Mouse (Mus musculus): ENCODE data around the gene Rarres2. TPM values are rescaled to one million over a fixed set of nuclear protein-coding genes. Genes with fewer than 3 reads are reported as not detected.

Gene Rarres2
- total RNA-seq, 2 experiments from 2014 or later = not detected

- peak; percentile 48; the same call in 1 of the 2 replicates for ATAC-seq (replicated peaks; ENCODE audit: poor library complexity, severe bottlenecking)
Measured at GRCm38 (mm10) chr6:48582037-48582436, 9.4 kb upstream of the Rarres2 start.

- ATAC-seq (replicated peaks; ENCODE audit: poor library complexity, severe bottlenecking) = no peak
Measured at GRCm38 (mm10) chr6:48581257-48581656, 8.7 kb upstream of the Rarres2 start.

- peak; percentile 85 for ATAC-seq (replicated peaks; ENCODE audit: poor library complexity, severe bottlenecking)
Measured at GRCm38 (mm10) chr6:48579215-48579648, 6.6 kb upstream of the Rarres2 start.

GRCm38 (mm10) chr6:48578736-48579135 is 6.1 kb upstream of the Rarres2 start:
- no peak for ATAC-seq (replicated peaks; ENCODE audit: poor library complexity, severe bottlenecking)

GRCm38 (mm10) chr6:48573981-48574380 is 1.4 kb upstream of the Rarres2 start:
- ATAC-seq (replicated peaks; ENCODE audit: poor library complexity, severe bottlenecking) = no peak

GRCm38 (mm10) chr6:48573280-48573679 is 691 bp upstream of the Rarres2 start:
- 0 out of 2 replicates have a peak, but pooled peaks have one; percentile 14 for ATAC-seq (replicated peaks; ENCODE audit: poor library complexity, severe bottlenecking)

DNA sequence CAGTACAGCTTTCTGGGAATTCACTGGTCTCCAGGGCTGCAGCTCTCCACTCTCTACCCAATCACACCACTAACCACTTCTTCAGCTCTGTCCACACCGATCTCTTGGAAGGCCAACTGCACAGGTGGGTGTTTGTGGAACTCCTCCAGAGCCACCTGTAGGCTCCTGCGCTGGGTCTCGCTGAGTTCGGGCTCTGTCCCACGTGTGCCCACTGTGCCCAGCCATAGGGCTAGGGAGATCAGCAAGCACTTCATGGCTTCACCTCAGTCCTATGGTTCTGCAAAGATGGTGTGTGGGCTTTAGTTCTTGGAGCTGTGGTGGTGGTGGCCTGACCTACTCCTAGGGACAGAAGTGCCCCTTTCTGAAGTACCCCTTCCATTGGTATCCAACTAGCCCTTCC is 575 bp downstream of the Rarres2 start:
- ATAC-seq (replicated peaks; ENCODE audit: poor library complexity, severe bottlenecking) = no peak

GRCm38 (mm10) chr6:48569065-48569807 is 3.4 kb downstream of the Rarres2 start:
- ATAC-seq (replicated peaks; ENCODE audit: poor library complexity, severe bottlenecking) = no peak

DNA sequence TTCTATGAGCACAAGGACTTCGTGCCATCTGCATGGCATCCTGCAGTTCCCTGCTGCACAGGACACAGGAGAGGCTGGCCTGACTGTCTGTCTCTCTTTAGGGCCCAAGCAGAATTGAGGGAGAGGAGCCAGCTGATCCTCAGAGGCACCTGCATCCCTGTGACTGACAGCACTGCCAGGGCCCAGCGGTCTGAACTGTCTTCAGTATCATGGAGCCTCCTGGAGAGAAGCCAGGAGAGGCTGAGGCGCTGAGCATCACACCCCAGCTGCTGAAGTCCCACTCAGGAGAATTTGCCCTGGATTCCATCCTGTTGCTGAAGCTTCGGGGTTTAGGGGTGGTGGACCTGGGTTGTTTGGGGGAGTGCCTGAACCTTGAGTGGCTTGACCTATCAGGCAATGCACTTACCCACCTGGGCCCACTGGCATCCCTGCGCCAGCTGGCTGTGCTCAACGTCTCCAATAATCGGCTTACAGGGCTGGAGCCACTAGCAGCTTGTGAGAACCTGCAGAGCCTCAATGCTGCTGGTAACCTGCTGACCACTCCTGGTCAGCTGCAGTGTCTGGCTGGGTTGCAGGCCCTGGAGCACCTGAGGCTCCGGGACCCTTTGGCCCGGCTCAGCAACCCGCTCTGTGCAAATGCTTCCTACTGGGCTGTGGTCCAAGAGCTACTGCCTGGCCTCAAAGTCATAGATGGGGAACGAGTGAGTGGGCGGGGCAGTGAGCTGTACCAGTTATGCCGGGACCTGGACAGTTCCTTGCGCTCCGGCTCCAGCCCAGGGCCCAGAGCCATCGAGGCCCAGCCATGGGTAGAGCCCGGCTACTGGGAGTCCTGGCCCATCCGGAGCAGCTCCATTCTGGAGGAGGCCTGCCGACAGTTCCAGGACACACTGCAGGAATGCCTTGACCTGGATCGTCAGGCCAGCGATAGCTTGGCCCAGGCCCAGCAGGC is 4.3 kb downstream of the Rarres2 start:
- peak; percentile 66 for ATAC-seq (replicated peaks; ENCODE audit: poor library complexity, severe bottlenecking)

- ATAC-seq (replicated peaks; ENCODE audit: poor library complexity, severe bottlenecking) = no peak
Measured at GRCm38 (mm10) chr6:48566312-48566711, 6.3 kb downstream of the Rarres2 start.

DNA sequence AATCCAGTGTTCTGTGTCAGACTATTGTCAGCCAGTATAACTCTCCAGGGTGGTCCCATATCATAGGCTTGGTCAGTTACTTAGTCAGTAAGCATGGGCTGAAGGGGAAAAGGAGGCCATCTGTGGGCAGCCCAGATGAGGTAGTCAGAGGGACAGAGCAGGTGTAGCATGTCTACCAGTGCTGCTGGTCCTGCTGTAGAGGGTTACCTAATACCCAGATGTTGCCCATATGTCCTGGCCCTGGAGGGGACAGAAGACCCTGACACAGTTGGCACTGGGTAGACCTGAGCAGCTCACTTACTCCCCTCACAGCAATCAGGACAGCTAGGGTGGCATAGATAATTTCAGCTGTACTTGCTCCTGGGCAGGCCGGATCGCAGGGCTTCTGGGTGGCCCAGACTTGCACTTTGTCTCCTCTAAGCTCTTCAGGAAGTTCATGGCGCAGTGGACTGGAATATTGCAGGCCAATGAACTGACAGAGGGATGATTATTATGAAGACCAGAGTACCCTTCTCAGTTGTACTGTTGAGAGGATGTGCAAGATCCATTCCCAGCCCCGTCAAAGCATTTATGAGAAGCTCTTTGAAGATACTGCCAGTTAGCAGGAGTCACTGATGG is 6.8 kb downstream of the Rarres2 start:
- ATAC-seq (replicated peaks; ENCODE audit: poor library complexity, severe bottlenecking) = no peak

GRCm38 (mm10) chr6:48555956-48556355 is 16.6 kb downstream of the Rarres2 start:
- no peak for ATAC-seq (replicated peaks; ENCODE audit: poor library complexity, severe bottlenecking)

DNA sequence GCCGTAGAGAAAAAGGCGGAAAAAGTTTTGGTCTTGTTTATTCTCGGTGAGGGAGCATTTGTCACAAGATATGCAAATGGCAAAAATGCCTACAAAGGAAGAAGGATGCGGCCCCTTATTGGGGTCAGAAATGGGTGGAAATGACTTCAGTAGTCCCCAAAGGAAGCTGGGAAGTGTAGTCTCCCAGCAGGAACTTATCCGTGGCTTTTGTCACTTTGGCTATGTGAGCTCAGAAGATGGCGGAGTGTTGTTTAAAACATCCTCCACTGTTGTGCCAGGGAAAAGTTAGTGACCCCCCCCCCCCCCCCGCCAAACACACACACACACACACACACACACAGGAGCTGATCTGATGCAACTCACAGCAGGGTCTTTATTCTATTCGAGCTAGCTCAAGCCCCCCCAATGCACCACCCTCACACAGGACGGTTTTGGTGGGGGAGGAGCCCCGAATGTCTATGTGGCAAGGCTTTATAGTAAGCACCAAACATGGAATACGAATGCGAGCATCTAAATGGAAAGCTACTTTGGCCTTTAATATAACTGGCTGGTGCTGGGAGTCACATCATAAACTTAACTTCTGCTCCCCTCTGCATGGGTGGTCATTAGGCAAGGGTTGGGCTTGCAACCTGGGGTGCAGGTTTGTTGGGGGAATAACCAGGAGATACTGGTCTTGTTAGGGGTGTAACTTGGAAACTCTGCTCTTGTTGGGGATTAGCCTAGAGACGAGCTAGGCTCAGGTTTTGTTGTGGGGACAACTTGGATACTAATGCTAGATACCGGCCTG is 17.3 kb downstream of the Rarres2 start:
- ATAC-seq (replicated peaks; ENCODE audit: poor library complexity, severe bottlenecking) = peak; percentile 39

- peak; percentile 93 for ATAC-seq (replicated peaks; ENCODE audit: poor library complexity, severe bottlenecking)
Measured at GRCm38 (mm10) chr6:48554280-48555103, 18.1 kb downstream of the Rarres2 start, which contains the start of gene Lrrc61. Gene Lrrc61, plus strand, starts transcription at chr6:48554796.

DNA sequence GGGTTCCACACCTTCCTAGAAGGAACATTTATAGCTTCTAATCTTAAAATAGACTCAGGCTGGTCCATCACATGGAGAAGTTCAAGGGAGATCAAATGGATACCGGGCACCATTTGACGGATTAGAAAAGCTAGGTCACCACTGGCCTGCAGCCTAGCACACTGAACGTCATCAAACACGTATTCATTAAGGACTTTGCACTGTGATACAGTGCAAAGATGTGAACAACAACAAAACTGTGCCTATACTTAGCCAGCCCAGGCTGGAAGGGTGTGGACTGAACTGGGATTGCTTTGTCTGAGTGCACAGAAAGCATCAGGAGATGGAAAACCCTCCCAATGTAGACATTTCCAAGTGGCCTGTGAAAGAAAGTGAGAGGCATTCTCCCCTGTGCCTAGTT is 18.8 kb downstream of the Rarres2 start:
- no peak for ATAC-seq (replicated peaks; ENCODE audit: poor library complexity, severe bottlenecking)

GRCm38 (mm10) chr6:48552918-48553317 is 19.7 kb downstream of the Rarres2 start:
- ATAC-seq (replicated peaks; ENCODE audit: poor library complexity, severe bottlenecking) = peak; percentile 42

- no peak for ATAC-seq (replicated peaks; ENCODE audit: poor library complexity, severe bottlenecking)
Measured at GRCm38 (mm10) chr6:48548314-48548713, 24.3 kb downstream of the Rarres2 start.

GRCm38 (mm10) chr6:48546858-48547257 is 25.7 kb downstream of the Rarres2 start:
- no peak for ATAC-seq (replicated peaks; ENCODE audit: poor library complexity, severe bottlenecking)

DNA sequence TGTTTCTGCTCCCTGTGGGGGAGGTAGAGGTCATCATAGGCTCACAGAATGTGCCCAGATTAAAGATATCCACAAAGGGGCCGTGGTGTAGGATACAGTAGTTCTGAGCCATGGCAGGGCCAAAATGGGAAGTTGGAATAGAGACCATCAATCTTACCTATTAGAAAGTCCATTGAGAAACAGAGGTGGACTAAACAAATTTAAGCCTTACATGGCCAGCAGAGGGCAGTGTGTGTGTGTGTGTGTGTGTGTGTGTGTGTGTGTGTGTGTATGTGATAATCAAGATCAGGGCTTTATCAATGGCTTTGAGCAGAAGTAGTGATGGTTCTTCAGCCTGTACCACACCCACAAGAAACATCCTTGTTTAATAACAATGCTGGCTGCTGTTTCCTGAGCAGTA is 26.3 kb downstream of the Rarres2 start:
- ATAC-seq (replicated peaks; ENCODE audit: poor library complexity, severe bottlenecking) = peak; percentile 64

Data from granulocyte monocyte progenitor cell, adult 5-6 weeks (primary cell).